Mouse (Mus musculus): ENCODE data around the gene Dntt. TPM values are rescaled to one million over a fixed set of nuclear protein-coding genes. Genes with fewer than 3 reads are reported as not detected.

Gene Dntt
- polyA plus RNA-seq (2015; fragmentation: Nextera tagmentation; extraction: Ambion mirVana), result 0.10 TPM in 1 of 2 replicates, not detected in the other

DNA sequence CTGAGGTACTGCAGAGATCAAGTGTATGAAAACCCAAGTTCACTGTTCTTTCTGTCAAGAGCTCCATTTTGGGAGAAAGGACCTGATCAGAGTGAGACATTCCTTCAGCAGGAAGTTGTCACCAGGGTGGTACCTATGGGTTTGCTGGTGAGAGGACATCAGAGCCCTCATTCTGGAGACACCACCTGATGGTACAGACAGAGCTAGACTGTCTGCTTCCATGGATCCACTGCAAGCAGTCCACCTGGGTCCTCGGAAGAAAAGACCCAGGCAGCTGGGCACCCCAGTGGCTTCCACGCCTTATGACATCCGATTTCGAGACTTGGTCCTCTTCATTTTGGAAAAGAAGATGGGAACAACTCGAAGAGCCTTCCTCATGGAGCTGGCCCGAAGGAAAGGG is at the start of gene Dntt:
Gene Dntt, plus strand, starts transcription at position 57 of the 400 bp plus-strand sequence.
- no peak within 1 kb of the TSS for H3K27ac ChIP-seq
- H3K9me3 ChIP-seq (replicated peaks), result no peaks in the 10 kb centered on the region
- no peak within 1 kb of the TSS for H3K4me2 ChIP-seq
- WGBS, result 89% methylated on average over 6 of the region's 6 CpGs
- H3K36me3 ChIP-seq (ENCODE audit: poor library complexity, severe bottlenecking), result no peaks in the 10 kb centered on the region
- H3K4me1 ChIP-seq, result peaks cover 5% of the 10 kb centered on the region; the same call in 1 of the 2 replicates
- no peak for ATAC-seq
- H3K4me3 ChIP-seq, result no peak within 1 kb of the TSS
- no peak within 1 kb of the TSS for H3K9ac ChIP-seq
- H3K27me3 ChIP-seq, result no peaks in the 10 kb centered on the region

GRCm38 (mm10) chr19:40980671-40981070 is 48.4 kb upstream of the Dntt start:
- no peak for ATAC-seq
- WGBS, result 83% methylated on average over 5 of the region's 5 CpGs

GRCm38 (mm10) chr19:40984536-40984935 is 44.5 kb upstream of the Dntt start:
- Histone ChIP-seq H3K4me3 (no peak overlapping the region), H3K4me2 (no peak overlapping the region), H3K9ac (no peak overlapping the region), H3K36me3 (ENCODE audit: poor library complexity, severe bottlenecking) (no peaks in the 10 kb centered on the region), H3K27me3 (no peaks in the 10 kb centered on the region), H3K27ac (no peak overlapping the region), H3K9me3 (replicated peaks) (no peaks in the 10 kb centered on the region), H3K4me1 (no peaks in the 10 kb centered on the region)
- WGBS, result 96% methylated on average over 1 of the region's 1 CpGs
- no peak for ATAC-seq

More at GRCm38 (mm10) chr19:40980671-40981070, 48.4 kb upstream of the Dntt start:
- H3K9me3 ChIP-seq (replicated peaks), result no peaks in the 10 kb centered on the region
- H3K27me3 ChIP-seq, result no peaks in the 10 kb centered on the region
- no peak overlapping the region for H3K4me3 ChIP-seq
- H3K4me2 ChIP-seq, result no peak overlapping the region
- H3K27ac ChIP-seq, result no peak overlapping the region
- H3K4me1 ChIP-seq, result no peaks in the 10 kb centered on the region
- H3K9ac ChIP-seq, result no peak overlapping the region
- H3K36me3 ChIP-seq (ENCODE audit: poor library complexity, severe bottlenecking), result no peaks in the 10 kb centered on the region

- no peak for ATAC-seq
- H3K27me3 ChIP-seq, result no peaks in the 10 kb centered on the region
- WGBS, result 87% methylated on average over 5 of the region's 5 CpGs
These were observed 40.2 kb upstream of the Dntt start for GRCm38 (mm10) chr19:40988856-40989255.

DNA sequence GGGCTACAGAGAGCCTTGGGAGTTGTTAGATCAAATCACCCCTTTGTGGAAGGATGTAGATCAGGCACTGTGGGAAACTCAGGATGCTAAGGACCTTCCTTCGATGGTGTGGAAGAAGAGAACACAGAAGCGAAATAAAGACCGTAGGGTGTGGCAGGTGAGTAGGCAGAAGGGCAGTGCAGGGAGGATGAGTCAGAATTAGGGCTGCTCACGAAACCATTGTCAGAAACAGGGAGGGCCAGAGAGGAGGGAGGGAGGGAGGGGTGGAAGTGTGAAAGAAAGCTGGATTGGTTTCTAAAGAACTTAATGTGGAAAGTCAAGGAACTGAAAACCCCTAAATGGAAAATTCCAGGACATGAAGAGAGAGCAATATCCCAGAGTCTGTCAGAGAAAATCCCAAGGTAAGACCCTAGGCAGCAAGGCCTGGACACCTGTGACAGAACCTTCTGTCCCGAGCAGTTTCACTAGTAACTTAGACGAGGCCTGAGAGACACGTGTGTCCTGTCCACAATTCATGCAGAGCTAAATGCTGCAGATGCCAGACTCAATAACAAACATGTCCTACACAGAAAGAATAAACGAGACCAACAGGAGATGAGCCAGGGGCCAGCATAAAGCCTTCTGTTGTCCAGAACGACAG is 39.0 kb upstream of the Dntt start:
- H3K4me1 ChIP-seq, result no peaks in the 10 kb centered on the region
- no peaks in the 10 kb centered on the region for H3K9me3 ChIP-seq (replicated peaks)
- WGBS, result 78% methylated on average over 9 of the region's 9 CpGs
- no peak overlapping the region for H3K9ac ChIP-seq
- H3K36me3 ChIP-seq (ENCODE audit: poor library complexity, severe bottlenecking), result no peaks in the 10 kb centered on the region
- no peak overlapping the region for H3K4me2 ChIP-seq
- no peak overlapping the region for H3K4me3 ChIP-seq
- no peak for ATAC-seq
- H3K27ac ChIP-seq, result no peak overlapping the region
- H3K27me3 ChIP-seq, result no peaks in the 10 kb centered on the region

More at GRCm38 (mm10) chr19:40988856-40989255, 40.2 kb upstream of the Dntt start:
- Histone ChIP-seq H3K9ac (no peak overlapping the region), H3K4me3 (no peak overlapping the region), H3K4me2 (no peak overlapping the region), H3K27ac (no peak overlapping the region), H3K4me1 (no peaks in the 10 kb centered on the region), H3K9me3 (replicated peaks) (no peaks in the 10 kb centered on the region), H3K36me3 (ENCODE audit: poor library complexity, severe bottlenecking) (no peaks in the 10 kb centered on the region)

DNA sequence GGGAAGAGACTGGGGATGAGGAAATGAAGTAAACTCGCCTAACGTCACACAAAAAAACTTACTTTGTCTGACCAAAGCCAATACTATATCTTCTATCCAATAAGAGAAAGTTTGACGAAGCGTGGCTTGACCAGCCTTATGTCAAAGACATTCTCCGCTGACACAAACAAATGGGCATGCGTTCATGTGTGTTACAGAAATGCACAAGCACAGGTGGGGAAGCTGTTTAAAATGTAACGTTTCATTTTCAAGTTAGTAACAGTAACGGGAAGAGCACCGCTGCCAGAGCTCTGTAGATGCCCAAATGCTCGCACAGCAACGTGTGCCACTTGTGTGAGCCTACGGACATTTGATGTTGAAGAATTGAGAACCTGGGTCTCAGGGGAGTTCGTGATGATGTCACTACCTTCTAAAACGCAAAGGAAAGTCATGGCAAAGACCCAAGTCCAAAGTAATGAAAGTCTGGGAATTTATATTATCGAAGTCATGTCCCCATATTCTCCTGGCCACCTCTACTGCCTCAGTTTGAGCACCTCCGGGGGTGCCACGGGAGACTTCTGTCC is 38.2 kb upstream of the Dntt start:
- H3K4me2 ChIP-seq, result no peak overlapping the region
- ATAC-seq, result no peak

GRCm38 (mm10) chr19:40991626-40992025 is 37.4 kb upstream of the Dntt start:
- H3K27me3 ChIP-seq, result no peaks in the 10 kb centered on the region
- no peak overlapping the region for H3K4me3 ChIP-seq
- H3K4me2 ChIP-seq, result no peak overlapping the region
- no peaks in the 10 kb centered on the region for H3K4me1 ChIP-seq
- H3K9me3 ChIP-seq (replicated peaks), result no peaks in the 10 kb centered on the region
- H3K36me3 ChIP-seq (ENCODE audit: poor library complexity, severe bottlenecking), result no peaks in the 10 kb centered on the region
- ATAC-seq, result no peak
- 81% methylated on average over 7 of the region's 7 CpGs for WGBS
- no peak overlapping the region for H3K27ac ChIP-seq
- H3K9ac ChIP-seq, result no peak overlapping the region

More for the DNA sequence above, 38.2 kb upstream of the Dntt start:
- Histone ChIP-seq H3K4me1 (no peaks in the 10 kb centered on the region), H3K36me3 (ENCODE audit: poor library complexity, severe bottlenecking) (no peaks in the 10 kb centered on the region), H3K27ac (no peak overlapping the region), H3K27me3 (no peaks in the 10 kb centered on the region), H3K9me3 (replicated peaks) (no peaks in the 10 kb centered on the region), H3K4me3 (no peak overlapping the region), H3K9ac (no peak overlapping the region)
- 93% methylated on average over 17 of the region's 17 CpGs for WGBS

DNA sequence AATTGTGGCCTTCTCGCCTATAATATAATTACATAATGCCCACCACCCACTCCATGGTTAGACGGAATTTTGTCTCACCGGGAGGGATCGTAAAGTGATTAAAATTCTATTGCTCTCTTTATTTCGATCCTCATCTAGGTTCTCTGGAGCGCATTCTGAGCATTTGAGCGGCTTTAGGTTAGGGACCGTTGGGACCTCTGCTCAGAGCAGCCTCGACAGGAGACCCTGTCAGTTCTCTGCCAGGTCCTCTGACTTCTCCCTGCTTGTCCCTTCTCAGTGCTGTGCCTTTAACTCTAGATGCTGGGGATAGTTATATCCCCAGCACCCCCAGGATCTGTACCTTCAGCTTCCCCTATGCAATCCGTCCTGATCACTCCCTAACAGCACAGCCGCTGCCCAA is 37.0 kb upstream of the Dntt start:
- Histone ChIP-seq H3K4me2 (no peak overlapping the region), H3K4me3 (no peak overlapping the region), H3K27me3 (no peaks in the 10 kb centered on the region), H3K9ac (no peak overlapping the region), H3K4me1 (no peaks in the 10 kb centered on the region), H3K36me3 (ENCODE audit: poor library complexity, severe bottlenecking) (no peaks in the 10 kb centered on the region), H3K27ac (no peak overlapping the region), H3K9me3 (replicated peaks) (no peaks in the 10 kb centered on the region)
- ATAC-seq, result no peak
- WGBS, result 75% methylated on average over 11 of the region's 11 CpGs

DNA sequence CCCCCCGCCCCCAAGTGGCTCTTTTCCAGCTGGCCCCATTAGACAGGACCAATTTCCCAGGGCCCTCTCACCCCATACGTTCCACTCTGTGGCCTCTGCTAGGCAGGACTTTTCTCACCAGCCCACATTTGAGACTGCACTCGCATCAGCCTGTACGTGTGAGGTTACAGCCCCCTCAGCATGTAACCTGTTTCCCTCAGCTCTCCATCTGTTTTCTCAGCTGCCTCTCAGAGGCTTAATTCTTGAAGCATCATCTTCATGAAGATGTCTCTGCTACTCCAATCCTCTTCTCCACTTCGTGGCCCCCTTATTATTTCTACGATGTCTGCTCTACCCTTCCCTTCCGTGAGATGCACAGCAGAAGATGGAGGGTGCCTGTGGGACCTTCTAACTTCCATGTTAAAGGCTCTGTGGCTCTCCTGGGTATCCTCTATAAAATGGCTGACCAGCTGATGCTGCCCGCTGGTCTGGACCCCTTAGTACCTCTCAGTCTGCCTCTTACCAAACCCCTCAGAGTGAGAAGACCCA is 36.5 kb upstream of the Dntt start:
- H3K27ac ChIP-seq, result no peak overlapping the region
- H3K4me3 ChIP-seq, result no peak overlapping the region
- no peaks in the 10 kb centered on the region for H3K36me3 ChIP-seq (ENCODE audit: poor library complexity, severe bottlenecking)
- H3K9me3 ChIP-seq (replicated peaks), result no peaks in the 10 kb centered on the region
- H3K4me1 ChIP-seq, result no peaks in the 10 kb centered on the region
- no peaks in the 10 kb centered on the region for H3K27me3 ChIP-seq
- WGBS, result 79% methylated on average over 8 of the region's 8 CpGs
- ATAC-seq, result no peak
- no peak overlapping the region for H3K4me2 ChIP-seq
- no peak overlapping the region for H3K9ac ChIP-seq

DNA sequence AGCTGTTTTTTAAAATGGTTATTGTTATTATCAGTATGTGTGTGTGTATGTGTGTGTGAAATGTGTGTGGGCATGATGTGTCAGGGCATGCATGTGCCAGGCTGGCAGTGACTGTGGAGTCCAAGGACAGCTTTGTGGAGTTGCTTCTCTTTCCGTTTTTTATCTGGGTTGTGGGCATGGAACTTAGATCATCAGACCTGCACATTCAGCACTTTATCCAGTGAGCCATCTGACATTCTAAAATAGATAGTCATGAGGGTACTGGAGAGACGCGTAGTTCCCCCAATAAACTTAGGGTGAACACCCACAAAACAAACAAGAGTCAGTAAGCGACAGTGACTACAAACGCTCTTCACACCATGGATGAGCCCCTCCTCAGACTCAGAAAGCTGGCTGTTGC is 35.7 kb upstream of the Dntt start:
- Histone ChIP-seq H3K4me2 (no peak overlapping the region), H3K27ac (no peak overlapping the region), H3K4me3 (no peak overlapping the region), H3K36me3 (ENCODE audit: poor library complexity, severe bottlenecking) (no peaks in the 10 kb centered on the region), H3K4me1 (no peaks in the 10 kb centered on the region), H3K27me3 (no peaks in the 10 kb centered on the region), H3K9me3 (replicated peaks) (no peaks in the 10 kb centered on the region), H3K9ac (no peak overlapping the region)
- ATAC-seq, result no peak
- WGBS, result 96% methylated on average over 5 of the region's 5 CpGs

GRCm38 (mm10) chr19:40994057-40994585 is 35.0 kb upstream of the Dntt start, which contains the start of gene Blnk:
TSS of gene Blnk (minus strand) at chr19:40994535.
- 67% methylated on average over 8 of the region's 8 CpGs for WGBS
- Histone ChIP-seq H3K9me3 (replicated peaks) (no peaks in the 10 kb centered on the region), H3K27me3 (no peaks in the 10 kb centered on the region)

GRCm38 (mm10) chr19:40994911-40995310 is 34.2 kb upstream of the Dntt start:
- WGBS, result 76% methylated on average over 7 of the region's 7 CpGs
- no peaks in the 10 kb centered on the region for H3K27me3 ChIP-seq
- no peaks in the 10 kb centered on the region for H3K4me1 ChIP-seq
- no peak overlapping the region for H3K4me3 ChIP-seq
- H3K27ac ChIP-seq, result no peak overlapping the region
- no peak overlapping the region for H3K4me2 ChIP-seq
- no peaks in the 10 kb centered on the region for H3K36me3 ChIP-seq (ENCODE audit: poor library complexity, severe bottlenecking)
- H3K9ac ChIP-seq, result no peak overlapping the region
- ATAC-seq, result no peak
- no peaks in the 10 kb centered on the region for H3K9me3 ChIP-seq (replicated peaks)

More at GRCm38 (mm10) chr19:40994057-40994585, 35.0 kb upstream of the Dntt start, which contains the start of gene Blnk:
- Histone ChIP-seq H3K4me3 (no peak within 1 kb of the TSS), H3K36me3 (ENCODE audit: poor library complexity, severe bottlenecking) (no peaks in the 10 kb centered on the region), H3K27ac (no peak within 1 kb of the TSS), H3K9ac (no peak within 1 kb of the TSS), H3K4me2 (no peak within 1 kb of the TSS), H3K4me1 (no peaks in the 10 kb centered on the region)
- no peak for ATAC-seq

Data from forebrain, embryonic 13.5 days (tissue).